Mouse (Mus musculus): ENCODE results near the gene Gm13420.

- TF ChIP-seq RCOR1 (conservative IDR thresholded peaks at IDR 0.05; ENCODE audit: low read depth, low read length) (no peak), EP300 (IDR thresholded peaks at IDR 0.05; ENCODE audit: low read length) (no peak), SIN3A (IDR thresholded peaks at IDR 0.05; ENCODE audit: low read length) (no peak), CTCF (conservative IDR thresholded peaks at IDR 0.05 in 1 of 2, IDR thresholded peaks at IDR 0.05 in 1 of 2; ENCODE audit: low read depth in 2 of 2, low read length in 2 of 2) (no peak), HCFC1 (IDR thresholded peaks at IDR 0.05; ENCODE audit: low read depth, low read length) (no peak), KAT2A (IDR thresholded peaks at IDR 0.05; ENCODE audit: insufficient replicate concordance, low read length) (no peak), E2F4 (IDR thresholded peaks at IDR 0.05; ENCODE audit: insufficient replicate concordance, low read depth, low read length) (no peak), NRF1 (IDR thresholded peaks at IDR 0.05; ENCODE audit: low read depth, low read length) (no peak), MAX (IDR thresholded peaks at IDR 0.05; ENCODE audit: low read length) (no peak), USF1 (IDR thresholded peaks at IDR 0.05; ENCODE audit: low read depth, low read length) (no peak), POLR2A (IDR thresholded peaks at IDR 0.05; ENCODE audit: low read depth, low read length) (no peak), POLR2AphosphoS2 (IDR thresholded peaks at IDR 0.05; ENCODE audit: low read depth, low read length) (peak; percentile 29; the same call in 1 of the 2 replicates), SMC3 (IDR thresholded peaks at IDR 0.05; ENCODE audit: low read depth, low read length) (no peak), CHD1 (IDR thresholded peaks at IDR 0.05; ENCODE audit: low read depth, low read length) (no peak)
These were observed 22.0 kb downstream of the Gm13420 start for GRCm38 (mm10) chr2:29729500-29729899.
